Mouse (Mus musculus): ENCODE measurements at regions not wholly inside any gene's neighbourhood (a gene's known extent, or its start where the extent isn't known, plus 50 kb on each side); places are given as distances from the start of the nearest gene placed in this dataset.

GRCm38 (mm10) chr12:27182397-27183375 is 159.7 kb downstream of the Sox11 start:
- 57% methylated on average over 5 of the region's 5 CpGs for WGBS
- Histone ChIP-seq H3K9me3 (no peaks in the 10 kb centered on the region), H3K4me3 (replicated peaks) (no peak overlapping the region), H3K4me1 (peaks cover 23% of the 10 kb centered on the region), H3K9ac (no peak overlapping the region), H3K27me3 (no peaks in the 10 kb centered on the region), H3K36me3 (replicated peaks) (no peaks in the 10 kb centered on the region), H3K4me2 (no peak overlapping the region), H3K27ac (peak overlapping the region; percentile 64)
- ATAC-seq (ENCODE audit: low FRiP score), result peak; percentile 60

- Histone ChIP-seq H3K4me3 (replicated peaks) (no peak overlapping the region), H3K36me3 (replicated peaks) (no peaks in the 10 kb centered on the region), H3K4me1 (no peaks in the 10 kb centered on the region), H3K9me3 (no peaks in the 10 kb centered on the region), H3K27me3 (no peaks in the 10 kb centered on the region), H3K27ac (no peak overlapping the region), H3K9ac (no peak overlapping the region), H3K4me2 (no peak overlapping the region)
- ATAC-seq (ENCODE audit: low FRiP score), result no peak
- 87% methylated on average over 4 of the region's 4 CpGs for WGBS
Measured at GRCm38 (mm10) chr12:27173561-27173960, 168.8 kb downstream of the Sox11 start.

GRCm38 (mm10) chr12:27173151-27173550 is 169.2 kb downstream of the Sox11 start:
- no peak overlapping the region for H3K4me2 ChIP-seq
- H3K36me3 ChIP-seq (replicated peaks), result no peaks in the 10 kb centered on the region
- H3K9ac ChIP-seq, result no peak overlapping the region
- H3K4me3 ChIP-seq (replicated peaks), result no peak overlapping the region
- H3K4me1 ChIP-seq, result no peaks in the 10 kb centered on the region
- WGBS, result 82% methylated on average over 4 of the region's 4 CpGs
- no peaks in the 10 kb centered on the region for H3K9me3 ChIP-seq
- no peaks in the 10 kb centered on the region for H3K27me3 ChIP-seq
- no peak for ATAC-seq (ENCODE audit: low FRiP score)
- H3K27ac ChIP-seq, result no peak overlapping the region

- Histone ChIP-seq H3K4me3 (replicated peaks) (no peak overlapping the region), H3K36me3 (replicated peaks) (no peaks in the 10 kb centered on the region), H3K4me2 (no peak overlapping the region), H3K27me3 (no peaks in the 10 kb centered on the region), H3K9ac (no peak overlapping the region), H3K9me3 (no peaks in the 10 kb centered on the region), H3K27ac (no peak overlapping the region), H3K4me1 (no peaks in the 10 kb centered on the region)
- no peak for ATAC-seq (ENCODE audit: low FRiP score)
Measured at GRCm38 (mm10) chr12:27171595-27171994, 170.8 kb downstream of the Sox11 start.

- Histone ChIP-seq H3K9ac (no peak overlapping the region), H3K4me2 (no peak overlapping the region), H3K27me3 (0 out of 2 replicates have a peak, but pooled peaks cover 3% of the 10 kb centered on the region), H3K4me3 (replicated peaks) (no peak overlapping the region), H3K4me1 (peaks cover 4% of the 10 kb centered on the region), H3K9me3 (no peaks in the 10 kb centered on the region), H3K27ac (no peak overlapping the region), H3K36me3 (replicated peaks) (no peaks in the 10 kb centered on the region)
- WGBS, result 86% methylated on average over 4 of the region's 4 CpGs
- 0 out of 2 replicates have a peak, but pooled peaks have one; percentile 14 for ATAC-seq (ENCODE audit: low FRiP score)
Measured at GRCm38 (mm10) chr12:27164920-27165504, 177.4 kb downstream of the Sox11 start.

- no peaks in the 10 kb centered on the region for H3K9me3 ChIP-seq
- H3K27me3 ChIP-seq, result 0 out of 2 replicates have a peak, but pooled peaks cover 3% of the 10 kb centered on the region
- H3K4me1 ChIP-seq, result peaks cover 34% of the 10 kb centered on the region
- no peak overlapping the region for H3K4me2 ChIP-seq
- no peak for ATAC-seq (ENCODE audit: low FRiP score)
- H3K36me3 ChIP-seq (replicated peaks), result no peaks in the 10 kb centered on the region
- H3K27ac ChIP-seq, result no peak overlapping the region
- H3K9ac ChIP-seq, result no peak overlapping the region
- 78% methylated on average over 18 of the region's 18 CpGs for WGBS
- no peak overlapping the region for H3K4me3 ChIP-seq (replicated peaks)
Measured at GRCm38 (mm10) chr12:27160063-27160686, 182.2 kb downstream of the Sox11 start.

GRCm38 (mm10) chr12:27159416-27160062 is 182.8 kb downstream of the Sox11 start:
- Histone ChIP-seq H3K27ac (no peak overlapping the region), H3K36me3 (replicated peaks) (no peaks in the 10 kb centered on the region), H3K9ac (no peak overlapping the region), H3K9me3 (no peaks in the 10 kb centered on the region), H3K4me1 (peaks cover 40% of the 10 kb centered on the region), H3K4me2 (no peak overlapping the region), H3K4me3 (replicated peaks) (no peak overlapping the region), H3K27me3 (0 out of 2 replicates have a peak, but pooled peaks cover 3% of the 10 kb centered on the region)
- no peak for ATAC-seq (ENCODE audit: low FRiP score)
- 74% methylated on average over 8 of the region's 8 CpGs for WGBS

GRCm38 (mm10) chr12:27150871-27151853 is 191.2 kb downstream of the Sox11 start:
- no peak overlapping the region for H3K4me3 ChIP-seq (replicated peaks)

GRCm38 (mm10) chr12:27143310-27143709 is 199.1 kb downstream of the Sox11 start:
- Histone ChIP-seq H3K27ac (peak overlapping the region; percentile 50; the same call in 1 of the 2 replicates), H3K9me3 (no peaks in the 10 kb centered on the region), H3K9ac (no peak overlapping the region), H3K4me1 (peaks cover 38% of the 10 kb centered on the region), H3K4me3 (replicated peaks) (no peak overlapping the region), H3K36me3 (replicated peaks) (no peaks in the 10 kb centered on the region), H3K4me2 (no peak overlapping the region), H3K27me3 (peaks cover 10% of the 10 kb centered on the region; the same call in 1 of the 2 replicates)
- ATAC-seq (ENCODE audit: low FRiP score), result no peak
- 64% methylated on average over 8 of the region's 8 CpGs for WGBS

More at GRCm38 (mm10) chr12:27150871-27151853, 191.2 kb downstream of the Sox11 start:
- H3K36me3 ChIP-seq (replicated peaks), result no peaks in the 10 kb centered on the region
- peak; percentile 92 for ATAC-seq (ENCODE audit: low FRiP score)
- H3K9ac ChIP-seq, result no peak overlapping the region
- 3% methylated on average over 13 of the region's 13 CpGs for WGBS
- 0 out of 2 replicates have a peak, but pooled peaks cover 3% of the 10 kb centered on the region for H3K27me3 ChIP-seq
- no peaks in the 10 kb centered on the region for H3K9me3 ChIP-seq
- H3K4me1 ChIP-seq, result peaks cover 58% of the 10 kb centered on the region
- H3K27ac ChIP-seq, result peak overlapping the region; percentile 92
- peak overlapping the region; percentile 26 for H3K4me2 ChIP-seq

- Histone ChIP-seq H3K4me1 (peaks cover 58% of the 10 kb centered on the region), H3K27me3 (peaks cover 7% of the 10 kb centered on the region; the same call in 1 of the 2 replicates), H3K36me3 (replicated peaks) (no peaks in the 10 kb centered on the region), H3K9ac (peak overlapping the region; percentile 45; the same call in 1 of the 2 replicates), H3K4me2 (peak overlapping the region; percentile 39), H3K4me3 (replicated peaks) (no peak overlapping the region), H3K27ac (peak overlapping the region; percentile 96), H3K9me3 (no peaks in the 10 kb centered on the region)
- WGBS, result under 1% methylated on average over 5 of the region's 5 CpGs
- peak; percentile 88 for ATAC-seq (ENCODE audit: low FRiP score)
Measured at GRCm38 (mm10) chr12:27140335-27140702, 202.1 kb downstream of the Sox11 start.

Measured in forebrain, embryonic 12.5 days (tissue).